In genomic region chr2:131670876-131671275, GRCm38 (mm10) we compare ENCODE assay signal across 18 mouse cellular contexts.
DNase-seq lines count a peak whose midpoint lies in the region; TF ChIP-seq lines count a peak whose summit lies in the region.
"Had no signal": no experiment of that assay in that cellular context is flagged by ENCODE, and none has a peak within 500 bp of the region (broad histone marks: within the 10 kb centered on the region; RNA-seq: fewer than 3 reads in every experiment).

No protein-coding gene starts in this region.

- intact Hi-C loops in left cerebral cortex, adult 2 months (cut with DNase I): loop anchor here (2.0 kb wide), 1 partner anchor 142 kb away; no protein-coding TSS in a partner anchor

- TF ChIP-seq CTCF in left cerebral cortex, adult 2 months (IDR thresholded peaks at IDR 0.05): no peak

- DNase-seq in heart, adult 11 months: peak; percentile 69
- DNase-seq in heart, adult 9 months (ENCODE audit: low spot score in 2 of 2): no peak
- DNase-seq in left cerebral cortex, adult 2 months (ENCODE audit: extremely low spot score in 1 of 2, low spot score in 2 of 2): no peak
- DNase-seq in left cerebral cortex, adult 11 months (ENCODE audit: low spot score): no peak
- peak; percentile 77 for DNase-seq in telencephalon, adult 2 months (ENCODE audit: low read depth, low spot score)
- DNase-seq in cerebellum, adult 11 months: no peak
- DNase-seq: adrenal gland, adult 2 months; adrenal gland, postnatal 25 days; cerebellum, adult 2 months; cerebellum, adult 9-11 months; cerebellum, postnatal 25 days; forebrain, postnatal 0 days; gastrocnemius, postnatal 25 days; heart, adult 2 months had no signal

- peak overlapping the region; percentile 89 for H3K27ac ChIP-seq in left cerebral cortex, adult 2 months
- H3K27ac ChIP-seq: embryonic facial prominence, embryonic 12.5 days; embryonic facial prominence, embryonic 15.5 days; heart, adult 2 months; hindbrain, embryonic 12.5 days; hindbrain, embryonic 15.5 days had no signal

- H3K4me3 ChIP-seq in left cerebral cortex, adult 2 months: no peak overlapping the region
- H3K4me3 ChIP-seq: embryonic facial prominence, embryonic 12.5 days; embryonic facial prominence, embryonic 15.5 days; heart, adult 2 months; hindbrain, embryonic 12.5 days; hindbrain, embryonic 15.5 days had no signal

Comparison
In these comparisons a context has a peak if more than half of its experiments do, and no peak if none do; other contexts are left out.
1. DNase-seq: peak in heart, adult 11 months (single experiment) and telencephalon, adult 2 months (single experiment); none in heart, adult 9 months (0 of 2), left cerebral cortex, adult 2 months (0 of 2), left cerebral cortex, adult 11 months (single experiment) and cerebellum, adult 11 months (single experiment).